Mouse (Mus musculus) retina, embryonic 14.5 days (tissue): ENCODE results near the gene Lonp2.

Experiments used
- DNase-seq: peaks from one replicate; pipeline ENCODE4 v3.0.0-alpha.2; 2015; ENCODE audit warnings: low spot score

Gene Lonp2

DNA sequence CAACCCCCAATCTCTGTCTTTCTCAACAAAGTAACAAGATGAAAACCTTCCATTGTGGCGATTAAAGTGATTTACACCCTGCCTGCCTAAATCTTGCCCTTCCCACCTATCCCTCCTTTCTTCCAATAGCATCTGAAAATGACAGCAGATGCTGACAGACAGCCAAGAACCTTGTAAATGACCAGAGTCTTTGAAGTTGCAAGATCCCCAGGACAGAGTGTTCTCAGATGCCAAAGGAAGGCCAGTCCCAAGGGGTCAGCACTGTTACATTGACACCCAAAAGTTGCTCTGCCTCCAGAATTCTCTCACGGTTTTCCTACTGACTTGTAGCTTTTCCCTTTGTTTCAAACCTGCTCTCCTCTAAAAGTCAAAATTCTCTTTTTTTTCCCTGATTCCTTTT lies 126.0 kb downstream of the Lonp2 start:
- DNase-seq, result no peak

GRCm38 (mm10) chr8:86756948-86757733 lies 133.3 kb downstream of the Lonp2 start:
- peak; percentile 66 for DNase-seq

GRCm38 (mm10) chr8:86758651-86759050 lies 134.8 kb downstream of the Lonp2 start:
- DNase-seq, result no peak

GRCm38 (mm10) chr8:86759090-86759491 lies 135.2 kb downstream of the Lonp2 start:
- DNase-seq, result no peak

DNA sequence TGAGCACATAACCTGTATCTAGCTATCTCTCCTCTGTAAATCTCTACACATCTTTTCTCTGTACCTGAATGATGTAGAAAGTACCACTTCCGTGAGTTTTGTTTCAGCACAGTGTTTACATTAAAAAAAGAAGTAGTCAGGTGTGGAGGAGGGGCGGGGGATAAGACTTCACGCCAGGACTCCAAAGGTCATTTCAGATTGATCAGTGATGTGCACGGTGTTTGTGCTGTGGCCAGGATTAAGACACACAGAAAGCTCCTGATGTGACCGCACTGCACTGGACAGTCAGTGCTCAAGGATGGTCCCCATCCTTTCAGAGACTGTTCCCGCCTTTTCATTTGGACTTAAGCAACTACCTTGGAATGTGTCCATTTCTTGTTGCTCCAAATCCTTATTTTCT lies 136.9 kb downstream of the Lonp2 start:
- DNase-seq, result no peak

GRCm38 (mm10) chr8:86762806-86763205 lies 139.0 kb downstream of the Lonp2 start:
- no peak for DNase-seq

- no peak for DNase-seq
Measured at GRCm38 (mm10) chr8:86765155-86765554, 141.3 kb downstream of the Lonp2 start.

DNA sequence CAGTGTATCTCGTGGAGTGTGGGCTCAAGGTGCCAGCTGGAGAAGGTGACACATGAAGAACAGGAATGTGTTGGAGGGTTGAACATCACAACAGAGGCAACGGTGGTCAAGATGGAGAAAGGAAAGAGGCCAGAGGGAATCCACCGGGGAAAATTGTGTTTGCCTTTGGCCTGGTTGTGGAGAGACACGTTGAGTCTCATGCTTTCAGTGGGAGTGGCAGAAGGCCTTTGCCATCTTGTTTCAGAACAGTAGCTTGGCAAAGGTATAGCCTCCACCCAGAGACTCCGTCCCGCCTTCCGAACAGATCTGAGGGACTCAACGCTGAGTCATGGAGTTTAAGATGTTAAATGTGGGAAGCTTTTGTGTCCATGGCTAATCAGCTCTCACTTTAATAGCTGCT lies 141.8 kb downstream of the Lonp2 start:
- no peak for DNase-seq

GRCm38 (mm10) chr8:86766548-86767211 lies 142.8 kb downstream of the Lonp2 start:
- no peak for DNase-seq

DNA sequence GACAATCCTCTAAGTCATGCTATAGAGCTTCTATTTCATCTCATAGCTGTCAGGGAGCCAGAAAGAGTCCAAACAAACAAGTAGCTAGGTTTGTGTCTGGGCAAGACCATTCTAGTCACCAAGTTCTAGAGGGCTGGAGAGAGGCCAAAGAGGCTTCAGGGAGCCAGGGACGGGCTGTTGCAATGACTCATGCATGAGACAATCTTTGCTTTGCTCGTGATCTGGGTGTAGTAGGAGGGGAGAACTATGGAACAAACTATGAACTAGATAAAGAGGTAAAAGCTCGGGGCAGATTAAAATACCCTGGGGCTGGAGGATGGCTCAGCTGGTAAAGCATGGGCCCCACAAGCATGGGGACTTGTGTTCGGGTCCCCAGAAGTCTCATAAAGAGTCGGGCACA lies 144.7 kb downstream of the Lonp2 start:
- DNase-seq, result no peak

GRCm38 (mm10) chr8:86769945-86770715 lies 146.3 kb downstream of the Lonp2 start:
- no peak for DNase-seq
